Mouse (Mus musculus): ENCODE measurements around the gene Sox13.

The Sox13 gene

DNA sequence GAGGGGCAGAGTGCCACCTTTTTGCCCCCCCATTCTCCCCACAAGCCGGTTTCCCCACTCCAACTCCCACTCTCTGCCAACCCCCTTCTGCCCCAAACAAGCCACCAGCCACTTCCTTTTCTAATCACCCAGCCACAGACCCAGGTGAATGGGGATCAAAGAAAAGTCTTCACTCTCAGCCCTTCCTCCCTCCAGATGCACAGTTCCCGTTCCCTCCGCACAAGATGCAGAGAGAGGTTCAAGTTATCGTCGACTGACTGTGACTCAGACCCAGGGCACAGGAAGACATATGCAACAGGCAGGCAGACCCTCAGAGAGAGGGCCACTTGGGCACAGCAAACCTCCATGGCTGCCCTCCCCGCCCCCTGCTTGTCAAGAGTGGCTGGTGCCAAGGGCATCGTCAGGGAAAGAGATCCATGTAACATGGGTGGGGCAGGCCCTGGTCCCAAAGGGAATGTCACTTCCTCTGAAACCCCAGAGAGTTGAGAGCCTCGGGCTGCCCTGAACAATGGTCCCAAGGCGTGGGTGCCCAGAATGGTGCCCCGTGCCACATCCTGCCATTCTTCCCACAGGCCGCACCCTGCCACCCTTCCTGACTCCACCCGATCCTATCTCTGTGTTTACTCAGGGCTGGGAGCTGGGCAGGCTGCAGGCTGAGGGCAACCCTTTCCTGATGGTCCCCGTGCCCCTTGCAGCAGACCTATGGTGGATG, 24.0 kb downstream of the Sox13 start:
- no peak for DNase-seq (ENCODE audit: low spot score)

DNA sequence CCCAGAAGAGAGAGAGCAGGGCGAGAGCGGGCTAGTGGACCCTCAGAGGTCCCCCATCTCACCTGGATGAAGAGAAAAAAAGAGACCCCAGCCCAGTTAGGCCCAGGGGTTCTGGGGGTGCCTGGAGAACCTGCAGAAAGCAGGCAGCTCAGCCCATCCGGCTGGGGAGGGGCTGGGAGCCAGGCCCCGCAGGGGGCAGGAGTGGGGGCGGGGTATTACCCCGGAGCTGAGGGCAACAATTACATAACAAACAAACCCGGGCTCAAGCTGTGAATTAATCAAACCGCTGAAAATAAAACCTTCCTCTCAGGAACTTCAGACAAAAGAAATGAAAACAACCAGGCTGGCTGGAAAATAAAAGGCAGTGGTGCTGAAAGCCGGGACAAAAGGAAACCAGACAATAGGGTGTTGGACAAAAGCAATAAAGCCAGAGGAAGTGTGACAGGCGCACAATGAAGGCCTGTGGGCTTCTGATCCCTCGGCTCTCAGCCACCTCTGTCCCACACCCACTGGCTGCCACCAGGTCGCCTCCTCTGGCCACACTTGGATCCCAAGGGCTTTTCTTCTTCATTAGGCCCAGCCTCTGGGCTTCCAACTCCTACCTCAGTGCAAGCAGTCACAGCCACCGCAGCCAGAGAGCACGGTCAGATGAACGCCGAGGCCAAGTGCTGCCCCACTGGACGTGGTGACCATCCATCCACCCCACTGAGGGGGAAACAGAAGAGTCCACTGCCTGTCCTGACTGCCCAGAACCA, 26.5 kb downstream of the Sox13 start:
- no peak for DNase-seq (ENCODE audit: low spot score)

DNA sequence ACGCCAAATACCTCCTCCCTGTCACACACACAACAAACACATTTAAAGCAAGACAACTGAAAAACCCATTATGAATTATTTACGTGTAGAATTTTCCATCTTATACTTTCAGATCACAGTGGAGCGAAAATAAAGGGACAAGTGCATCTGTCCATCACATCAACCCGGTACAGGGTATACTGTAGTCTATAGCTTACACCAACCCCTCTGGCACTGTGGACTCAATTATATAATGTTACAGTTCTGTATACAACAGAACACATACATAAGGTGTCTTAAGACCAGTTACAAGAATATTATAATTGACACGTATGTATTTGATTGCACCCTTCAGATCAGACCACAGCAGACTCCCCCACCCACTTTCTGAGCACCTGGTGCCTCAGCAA, 27.1 kb downstream of the Sox13 start:
- no peak for DNase-seq (ENCODE audit: low spot score)

DNA sequence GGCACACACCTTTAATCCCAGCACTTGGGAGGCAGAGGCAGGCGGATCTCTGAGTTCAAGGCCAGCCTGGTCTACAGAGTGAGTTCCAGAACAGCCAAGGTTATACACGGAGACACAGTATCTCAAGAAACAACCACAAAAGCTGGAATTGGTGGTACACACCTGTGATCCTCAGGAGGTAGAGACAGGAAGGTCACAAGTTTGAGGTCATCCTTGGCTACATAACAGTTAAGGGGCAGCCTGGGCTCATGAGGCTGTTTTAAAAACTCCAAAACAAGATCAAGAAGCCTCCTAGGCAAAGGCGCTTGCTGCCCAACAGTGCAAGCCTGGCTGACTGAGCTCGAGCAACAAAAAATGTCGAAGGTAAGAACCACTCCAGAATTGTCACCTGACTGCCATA, 27.5 kb downstream of the Sox13 start:
- no peak for DNase-seq (ENCODE audit: low spot score)

DNA sequence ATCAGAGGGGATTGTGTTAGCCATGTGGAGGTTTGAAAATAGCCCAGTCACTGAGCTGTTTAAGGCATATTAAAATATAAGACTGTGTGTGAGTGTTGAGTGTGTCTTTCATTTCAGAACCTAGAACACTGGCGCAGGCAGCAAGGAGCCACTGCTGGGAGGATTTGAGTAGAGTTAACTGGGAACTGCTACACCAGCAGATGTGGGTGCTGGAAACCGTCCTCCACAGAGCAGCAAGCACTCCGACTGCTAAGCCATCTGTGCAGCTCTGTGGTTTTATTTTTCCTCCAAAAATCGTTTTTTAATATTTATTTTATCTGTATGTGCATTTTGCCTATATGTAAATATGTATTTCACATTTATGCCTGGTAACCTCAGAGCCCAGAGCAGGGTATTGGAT, 29.5 kb downstream of the Sox13 start:
- DNase-seq (ENCODE audit: low spot score), result no peak

DNA sequence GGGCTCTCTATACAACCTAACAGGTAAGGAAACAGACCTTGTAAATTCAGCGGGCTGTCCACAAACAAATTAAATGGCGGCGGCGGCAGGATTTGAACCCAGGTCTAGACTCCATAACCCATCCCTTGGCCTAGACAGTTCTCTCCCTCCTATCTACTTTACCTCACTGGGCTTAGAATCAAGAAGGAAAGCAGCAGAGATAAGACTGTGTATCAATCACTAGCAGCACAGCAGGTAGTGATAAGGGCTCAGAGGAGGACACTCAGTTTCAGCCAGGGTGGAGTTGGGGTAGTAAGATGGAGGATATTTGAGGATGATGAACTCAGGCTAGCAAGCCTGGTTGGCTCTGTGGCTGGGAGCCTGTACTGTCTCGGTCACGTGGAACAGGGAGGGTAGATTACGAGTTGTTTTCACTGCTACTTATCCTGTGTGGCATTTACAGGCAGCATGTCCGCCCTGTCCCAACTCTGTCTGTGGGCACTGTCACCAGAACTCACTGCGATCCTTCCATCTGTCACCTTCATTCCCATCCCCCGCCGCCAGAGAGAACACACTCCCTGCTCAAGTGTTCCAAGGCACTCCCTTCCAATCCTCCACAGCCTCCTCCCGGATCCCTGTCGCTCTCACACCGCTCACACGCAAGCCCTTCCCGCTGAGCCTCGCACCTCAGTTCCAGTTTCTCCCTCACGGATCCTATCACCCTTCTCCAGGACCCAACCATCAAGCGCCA, 36.5 kb downstream of the Sox13 start:
- no peak for DNase-seq (ENCODE audit: low spot score)

DNA sequence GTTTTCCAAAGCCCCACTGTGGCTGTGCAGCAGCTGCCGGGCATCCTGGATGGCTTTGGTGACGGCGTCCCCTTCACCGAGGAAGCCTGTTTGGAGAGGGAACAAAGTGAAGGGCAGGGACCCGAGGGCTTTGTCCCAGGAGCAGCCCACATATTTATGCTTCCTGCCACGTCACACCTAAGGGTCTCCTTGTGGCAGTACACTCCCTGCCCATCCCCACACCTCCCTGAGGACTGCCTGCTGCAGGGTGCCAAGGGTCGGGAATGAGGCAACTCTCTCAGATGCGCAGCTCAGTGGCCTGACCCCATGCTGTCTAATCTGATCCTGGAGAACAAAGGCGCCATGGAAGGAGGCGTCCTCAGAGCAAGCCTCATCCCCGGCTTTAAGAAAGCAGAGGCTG, 38.0 kb downstream of the Sox13 start:
- DNase-seq (ENCODE audit: low spot score), result no peak

DNA sequence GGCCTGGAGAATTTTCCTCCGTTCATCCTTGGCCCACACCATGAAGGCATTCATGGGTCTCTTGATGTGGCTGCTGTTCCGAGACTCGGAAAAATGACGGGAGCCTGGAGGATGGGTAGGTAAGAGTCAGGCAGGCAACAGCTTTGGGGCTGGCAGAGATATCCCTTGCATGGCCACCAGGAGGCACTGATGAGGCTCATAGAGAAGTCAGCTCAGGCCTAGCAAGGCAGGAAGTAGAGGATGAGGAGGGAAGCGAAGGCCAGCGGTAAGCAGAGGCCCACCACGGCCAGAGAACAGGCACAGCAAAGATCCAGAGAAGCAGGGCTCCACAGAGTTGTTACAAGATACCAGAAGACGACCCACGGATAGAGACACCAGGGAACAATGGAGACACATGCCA, 38.7 kb downstream of the Sox13 start:
- no peak for DNase-seq (ENCODE audit: low spot score)

DNA sequence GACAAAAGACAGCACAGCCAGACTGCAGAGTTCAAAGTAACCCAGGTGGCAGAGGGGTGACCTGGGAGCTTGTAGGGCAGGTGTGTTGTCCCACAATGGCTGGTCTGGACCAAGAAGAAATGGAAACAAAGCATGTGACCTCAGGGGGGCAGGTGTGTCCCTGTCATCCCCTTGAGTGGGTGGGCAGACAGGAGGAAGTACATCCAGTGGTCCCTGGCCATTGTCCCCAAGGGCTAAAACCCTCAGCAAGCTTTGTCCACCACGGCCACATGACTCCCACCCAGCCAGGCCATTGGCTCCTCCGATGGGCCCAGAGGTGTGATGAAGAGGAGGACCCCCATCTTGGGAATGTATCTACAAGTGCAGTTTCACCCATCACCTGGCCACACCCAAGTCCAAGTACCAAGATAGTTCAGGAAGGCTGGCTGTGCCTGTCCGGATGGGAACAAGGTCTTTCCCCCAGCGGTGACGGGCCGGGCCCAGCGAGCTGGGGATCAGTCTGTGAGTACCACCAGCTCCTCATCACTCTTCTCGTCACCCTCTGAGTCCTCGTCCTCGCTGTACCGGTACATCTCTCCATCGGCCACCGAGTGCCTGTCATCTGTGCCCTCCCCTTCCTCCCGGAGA, 40.9 kb downstream of the Sox13 start:
- DNase-seq (ENCODE audit: low spot score), result no peak

DNA sequence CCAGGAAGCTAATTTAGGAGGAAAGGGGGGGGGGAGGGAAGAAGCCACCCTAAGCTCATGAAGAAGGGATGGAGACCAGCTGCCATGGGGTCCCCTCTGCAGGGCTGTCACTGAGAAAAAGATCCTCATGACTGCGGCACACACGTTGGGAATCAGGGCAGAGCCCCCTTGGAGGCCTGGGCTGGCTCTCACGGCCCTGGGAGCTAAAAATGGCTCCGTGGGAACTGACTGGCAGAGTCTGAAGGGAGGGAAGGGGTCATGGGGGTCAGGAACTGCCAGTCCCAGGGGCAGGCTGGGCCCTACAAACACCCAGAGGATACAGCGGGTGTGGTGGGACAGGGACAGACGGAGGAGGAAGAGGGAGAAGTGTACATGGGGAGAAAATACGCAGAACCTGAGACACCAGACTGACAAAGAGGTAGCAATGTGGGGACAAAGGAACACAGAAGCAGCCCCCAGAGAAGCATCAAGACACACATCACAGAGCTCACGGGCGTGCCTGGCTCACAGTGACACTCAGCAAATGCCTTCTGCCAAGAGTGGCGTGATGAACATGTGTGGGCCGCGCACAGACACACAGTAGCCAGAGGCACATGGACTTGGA, 41.5 kb downstream of the Sox13 start:
- DNase-seq (ENCODE audit: low spot score), result no peak

DNA sequence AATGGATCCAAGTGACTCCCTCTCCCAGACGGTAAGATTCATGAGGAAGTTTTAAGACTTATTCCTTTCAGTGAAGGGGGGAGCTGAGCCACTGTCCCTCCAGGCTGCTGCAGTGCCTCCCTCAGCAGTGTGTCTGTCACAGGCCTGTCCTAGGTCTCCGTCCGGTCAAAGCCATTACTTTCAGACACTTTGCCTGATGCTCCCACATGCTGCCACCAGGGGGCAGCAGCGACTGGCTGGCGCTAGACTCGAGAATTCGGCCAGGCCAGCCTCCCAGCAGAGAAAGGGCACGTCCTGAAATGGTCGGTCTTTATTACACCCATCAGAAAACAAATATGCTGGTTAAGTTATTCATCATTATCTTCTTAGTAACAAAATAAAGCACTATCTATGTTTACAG, 42.2 kb downstream of the Sox13 start:
- DNase-seq (ENCODE audit: low spot score), result no peak

DNA sequence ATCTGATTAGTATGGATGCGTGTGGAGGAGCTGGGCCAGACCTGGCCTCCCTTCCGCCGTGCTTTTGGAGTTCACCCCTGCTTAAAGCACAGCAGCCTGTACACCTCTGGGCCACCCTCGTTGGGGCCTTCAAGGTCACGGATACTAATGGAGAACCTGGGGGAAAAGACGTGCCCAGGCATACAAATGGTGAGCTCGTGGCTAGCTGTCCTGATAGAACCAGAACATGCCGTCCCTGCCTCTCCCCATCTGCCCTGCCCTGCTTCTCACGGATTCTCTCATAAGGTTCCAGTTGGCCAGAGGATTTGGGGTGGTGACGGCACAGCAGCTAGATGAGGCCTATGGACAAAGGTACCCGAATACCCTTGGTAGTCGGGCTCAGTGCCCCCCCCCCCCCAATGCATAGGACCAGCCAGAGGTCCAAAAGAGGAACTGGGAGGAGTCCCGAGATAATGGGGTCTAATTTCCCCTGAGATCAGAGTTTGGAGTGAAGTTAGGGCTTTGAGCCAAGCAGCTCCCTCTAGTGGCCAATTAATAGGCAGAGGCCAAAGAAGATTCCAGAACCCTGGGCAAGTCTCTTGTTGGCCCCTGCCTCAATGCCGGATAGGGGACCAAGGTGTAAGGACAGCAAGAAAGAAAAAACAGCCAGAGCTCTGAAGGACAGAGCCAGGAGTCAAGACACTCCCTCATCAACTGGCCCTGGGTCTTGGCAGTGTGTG, 43.7 kb downstream of the Sox13 start:
- no peak for DNase-seq (ENCODE audit: low spot score)

DNA sequence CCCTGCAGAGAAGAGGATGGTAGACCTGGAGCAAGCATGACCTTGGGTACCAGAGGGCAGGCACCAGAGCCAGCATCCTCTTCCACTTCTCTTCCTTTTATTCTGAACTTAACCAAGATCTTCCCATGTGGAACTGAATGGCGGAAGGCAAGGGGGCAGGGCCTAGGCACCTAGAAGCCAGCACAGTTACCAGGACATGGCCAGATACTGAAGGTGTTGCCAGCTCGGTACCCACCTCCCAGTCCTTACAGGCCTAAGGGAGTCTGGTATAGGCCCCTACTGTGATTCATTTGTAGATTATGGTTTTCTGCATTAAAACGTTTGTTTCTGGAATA, 44.2 kb downstream of the Sox13 start:
- DNase-seq (ENCODE audit: low spot score), result no peak

DNA sequence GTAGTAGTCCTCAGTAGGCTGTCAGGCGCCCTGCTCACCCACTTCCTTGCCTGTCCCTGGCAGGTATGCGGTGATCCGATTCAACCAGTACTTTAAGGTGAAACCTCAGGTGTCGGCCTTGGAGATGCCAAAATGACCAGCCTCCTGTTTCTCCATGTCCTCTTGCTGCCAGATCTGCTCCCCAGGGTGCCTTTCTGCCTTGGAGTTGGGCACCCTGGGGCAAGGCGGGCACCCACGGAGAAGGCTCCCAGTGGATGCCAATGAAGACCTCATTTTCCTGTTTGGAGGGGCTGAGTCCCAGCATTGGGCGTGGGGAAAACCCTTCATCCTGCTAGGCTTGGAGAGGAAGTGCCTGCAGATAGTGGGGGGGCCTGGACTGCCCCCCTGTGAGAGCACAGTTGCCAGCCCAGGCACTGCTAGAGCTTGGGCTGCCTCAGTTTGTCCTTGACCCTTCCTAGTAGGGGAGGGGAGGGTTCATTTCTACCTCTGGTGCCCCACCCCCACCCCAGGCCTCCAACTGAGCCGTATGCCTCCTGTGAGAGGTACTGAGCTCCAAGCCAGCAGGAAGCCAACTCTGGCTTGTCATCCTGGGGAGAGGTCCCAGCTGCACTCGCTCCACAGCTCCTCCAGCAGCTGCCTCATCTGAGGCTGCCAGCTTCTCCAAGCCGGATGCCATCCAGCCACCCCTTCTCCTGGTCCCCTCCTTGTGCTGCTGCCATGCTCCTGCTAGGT, 44.8 kb downstream of the Sox13 start:
- DNase-seq (ENCODE audit: low spot score), result no peak

DNA sequence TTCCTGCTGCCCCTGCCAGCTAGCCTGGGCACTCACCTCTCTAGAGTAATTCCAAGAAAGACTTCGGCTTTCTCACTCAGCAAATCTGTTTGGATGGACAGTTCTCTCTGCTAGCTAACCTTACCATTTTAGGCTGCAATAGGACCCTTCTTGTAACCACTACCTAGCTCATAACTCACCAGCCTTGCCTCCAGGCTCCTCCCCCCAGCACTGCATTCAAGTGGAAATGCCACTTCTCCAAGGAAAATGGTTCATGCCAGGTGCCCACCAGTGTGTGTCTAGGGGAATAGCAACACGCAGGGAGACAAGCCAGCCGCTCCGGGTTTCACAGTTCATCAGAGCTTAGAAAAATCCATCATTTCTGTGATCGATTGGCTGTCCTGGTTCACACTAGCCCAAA, 46.6 kb downstream of the Sox13 start:
- no peak for DNase-seq (ENCODE audit: low spot score)

DNA sequence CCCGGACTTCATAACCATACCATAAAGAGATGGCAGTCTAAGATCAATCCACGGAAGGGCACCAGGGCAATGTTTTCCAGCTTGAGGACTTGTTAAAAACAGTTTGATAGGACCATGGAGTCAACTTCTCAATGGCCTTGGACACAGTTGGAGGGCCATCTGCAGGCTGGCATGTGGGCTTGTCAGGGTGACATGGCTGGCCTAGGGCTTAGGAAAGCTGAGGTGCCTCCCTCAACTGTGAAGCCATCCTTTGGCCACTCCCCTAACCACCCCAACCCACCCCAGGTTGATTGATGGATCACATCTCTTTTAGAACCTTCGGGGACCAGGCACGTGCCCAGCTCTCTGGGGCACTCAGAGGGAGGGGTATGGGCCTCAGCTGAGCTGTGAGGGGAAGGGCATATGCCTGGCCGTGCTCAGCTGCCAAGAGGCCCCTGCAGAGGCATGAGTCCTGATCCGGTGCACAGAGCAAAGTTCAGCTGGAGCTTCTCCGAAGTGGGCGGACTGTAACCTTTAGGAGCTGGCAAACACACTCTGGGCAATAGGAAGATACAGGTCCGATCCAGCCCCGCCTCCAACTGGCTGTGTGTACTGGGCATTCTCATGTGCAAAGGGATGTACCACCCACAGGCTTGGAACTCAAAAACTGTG, 48.4 kb downstream of the Sox13 start:
- no peak for DNase-seq (ENCODE audit: low spot score)

DNA sequence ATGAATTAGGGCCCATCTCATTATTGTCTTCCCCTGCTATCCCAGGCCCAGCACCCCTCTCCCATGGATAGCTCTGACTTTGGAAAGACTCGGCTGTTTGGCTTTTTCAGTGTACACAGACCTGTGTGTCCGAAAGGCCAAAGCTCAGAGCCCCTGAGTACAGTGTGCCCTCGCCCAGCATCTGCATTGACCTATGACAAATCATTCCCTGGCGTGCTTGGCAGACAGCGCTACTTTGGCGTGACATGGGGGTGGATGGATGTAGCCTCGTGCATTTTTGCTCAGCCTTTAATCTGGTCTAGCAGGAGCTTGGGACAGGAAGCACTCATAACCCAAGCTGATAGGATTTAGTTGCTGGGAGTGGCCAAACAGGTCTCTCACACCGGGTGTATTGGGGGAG, 52.1 kb downstream of the Sox13 start:
- DNase-seq (ENCODE audit: low spot score), result no peak

DNA sequence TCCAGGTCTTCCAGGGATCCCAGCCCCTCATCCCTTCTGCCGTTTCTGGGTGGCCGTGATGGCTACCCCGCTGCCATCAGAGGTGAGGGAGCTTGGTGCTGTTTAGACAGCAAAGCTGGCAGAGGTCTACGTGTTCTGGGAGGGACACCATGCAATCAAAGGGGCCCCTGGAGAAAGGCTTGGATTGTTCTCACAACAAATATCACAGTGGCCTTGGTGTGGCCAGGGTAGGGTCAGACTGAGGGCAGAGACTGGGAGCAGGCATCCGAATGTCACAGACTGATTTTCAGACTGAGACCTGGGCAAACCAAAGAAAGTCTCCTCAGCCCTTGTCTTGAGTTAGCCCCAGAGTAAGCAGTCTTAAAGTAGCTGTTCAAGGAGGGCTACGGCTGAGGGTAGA, 52.7 kb downstream of the Sox13 start:
- no peak for DNase-seq (ENCODE audit: low spot score)

DNA sequence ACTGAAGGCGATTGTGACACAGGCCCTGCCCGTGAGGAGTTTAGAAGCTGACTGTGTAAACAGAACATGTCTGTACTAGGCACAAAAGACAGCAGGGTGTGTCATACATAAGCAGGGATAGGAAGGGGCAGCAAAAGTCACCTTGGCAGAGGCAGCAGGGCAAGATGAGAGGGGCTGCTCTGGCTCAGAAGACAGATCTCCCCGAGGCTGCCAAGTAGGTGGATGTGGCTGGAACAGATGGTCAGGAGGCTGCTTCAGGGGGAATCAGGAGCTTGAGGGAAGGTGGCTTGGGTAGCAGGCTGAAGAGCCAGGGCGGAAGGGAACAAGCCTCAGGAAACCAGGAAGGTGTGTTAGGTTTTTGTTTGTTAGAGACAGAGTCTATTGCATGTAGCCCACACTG, 53.8 kb downstream of the Sox13 start:
- no peak for DNase-seq (ENCODE audit: low spot score)

DNA sequence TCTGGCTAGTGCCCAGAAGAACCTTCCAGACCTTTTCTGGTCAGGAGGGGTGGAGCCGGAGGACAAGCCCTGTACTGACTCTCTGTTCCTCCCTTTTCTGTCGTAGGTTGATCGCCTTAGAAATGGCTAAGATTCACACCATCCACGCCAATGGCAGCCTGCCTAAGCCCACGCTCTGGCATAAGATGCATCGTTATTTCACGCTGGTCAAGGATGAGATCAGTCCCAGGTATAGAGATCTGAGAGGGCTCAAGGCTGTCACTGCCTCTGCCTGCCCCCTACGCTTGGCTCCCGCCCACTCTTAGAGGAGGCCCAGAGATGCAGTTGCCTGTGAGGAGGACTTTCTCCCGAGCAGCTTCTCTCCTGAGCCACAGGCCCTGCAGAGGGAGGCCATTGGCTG, 55.5 kb downstream of the Sox13 start:
- DNase-seq (ENCODE audit: low spot score), result no peak
